Mouse (Mus musculus) megakaryocyte, embryonic 14.5 days (primary cell): ENCODE measurements at regions not wholly inside any gene's neighbourhood (a gene's known extent, or its start where the extent isn't known, plus 50 kb on each side); places are given as distances from the start of the nearest gene placed in this dataset.

Experiments used
- H3K27me3 ChIP-seq: replicated peaks from 2 replicates; pipeline ENCODE3; 2012; ENCODE audit warnings: inconsistent platforms
- H3K36me3 ChIP-seq: replicated peaks from 2 replicates; pipeline ENCODE3; 2012; ENCODE audit warnings: low read length, inconsistent platforms, mixed read lengths
- H3K4me1 ChIP-seq: 2 replicates; pipeline ENCODE4 v1.6.1; 2012; ENCODE audit warnings: inconsistent platforms
- H3K4me3 ChIP-seq: replicated peaks from 2 replicates; pipeline ENCODE3; 2012; ENCODE audit warnings: moderate library complexity, mild to moderate bottlenecking, inconsistent platforms
- H3K9me3 ChIP-seq: 2 replicates; pipeline ENCODE4 v1.6.1; 2012; ENCODE audit warnings: inconsistent platforms
- FLI1 ChIP-seq: IDR thresholded peaks from 2 replicates; pipeline ENCODE4 v1.6.1; 2012; ENCODE audit warnings: low read length, inconsistent platforms, mixed read lengths
- GATA1 ChIP-seq: IDR thresholded peaks from 3 replicates; pipeline ENCODE4 v1.6.1; 2012; ENCODE audit warnings: mixed read lengths, low read length, inconsistent platforms, borderline replicate concordance

- Histone ChIP-seq H3K9me3 (no peaks in the 10 kb centered on the region), H3K4me1 (no peaks in the 10 kb centered on the region), H3K4me3 (no peak overlapping the region), H3K27me3 (no peaks in the 10 kb centered on the region), H3K36me3 (no peaks in the 10 kb centered on the region)
- no peak for TF ChIP-seq GATA1
- no peak for TF ChIP-seq FLI1
Measured at GRCm38 (mm10) chr15:56979353-56979752, 498.1 kb downstream of the Slc22a22 start.

- no peak for TF ChIP-seq FLI1
- TF ChIP-seq GATA1, result no peak
- Histone ChIP-seq H3K27me3 (no peaks in the 10 kb centered on the region), H3K4me3 (no peak overlapping the region), H3K4me1 (no peaks in the 10 kb centered on the region), H3K36me3 (no peaks in the 10 kb centered on the region), H3K9me3 (no peaks in the 10 kb centered on the region)
Measured at GRCm38 (mm10) chr15:56975446-56976433, 501.7 kb downstream of the Slc22a22 start.

DNA sequence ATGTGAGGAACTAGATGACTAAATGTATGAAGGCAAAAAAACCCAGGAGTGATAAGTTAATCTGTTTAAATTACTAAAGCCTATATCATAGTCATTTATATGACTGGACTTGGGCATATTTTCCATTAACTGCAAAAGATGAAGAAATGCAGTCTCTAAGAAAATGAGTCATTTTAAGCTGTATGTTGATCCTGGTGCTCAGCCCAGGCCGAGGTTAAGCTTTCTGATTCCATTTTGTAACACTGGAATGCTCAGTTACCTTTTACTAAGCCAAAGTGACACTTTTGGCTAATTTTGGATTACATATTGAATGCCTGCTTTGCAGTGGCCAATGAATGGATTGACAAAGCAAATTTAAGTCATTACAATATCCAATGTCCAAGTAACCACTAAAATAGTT is 507.3 kb downstream of the Slc22a22 start:
- no peaks in the 10 kb centered on the region for H3K36me3 ChIP-seq
- TF ChIP-seq FLI1, result no peak
- TF ChIP-seq GATA1, result no peak
- no peaks in the 10 kb centered on the region for H3K4me1 ChIP-seq
- no peaks in the 10 kb centered on the region for H3K27me3 ChIP-seq
- H3K4me3 ChIP-seq, result no peak overlapping the region
- peaks cover 5% of the 10 kb centered on the region; the same call in 1 of the 2 replicates for H3K9me3 ChIP-seq

- no peak overlapping the region for H3K4me3 ChIP-seq
- TF ChIP-seq FLI1, result no peak
- TF ChIP-seq GATA1, result no peak
- H3K4me1 ChIP-seq, result no peaks in the 10 kb centered on the region
- 0 out of 2 replicates have a peak, but pooled peaks cover 4% of the 10 kb centered on the region for H3K9me3 ChIP-seq
- no peaks in the 10 kb centered on the region for H3K27me3 ChIP-seq
- H3K36me3 ChIP-seq, result no peaks in the 10 kb centered on the region
Measured at GRCm38 (mm10) chr15:56956356-56956755, 521.1 kb downstream of the Slc22a22 start.

DNA sequence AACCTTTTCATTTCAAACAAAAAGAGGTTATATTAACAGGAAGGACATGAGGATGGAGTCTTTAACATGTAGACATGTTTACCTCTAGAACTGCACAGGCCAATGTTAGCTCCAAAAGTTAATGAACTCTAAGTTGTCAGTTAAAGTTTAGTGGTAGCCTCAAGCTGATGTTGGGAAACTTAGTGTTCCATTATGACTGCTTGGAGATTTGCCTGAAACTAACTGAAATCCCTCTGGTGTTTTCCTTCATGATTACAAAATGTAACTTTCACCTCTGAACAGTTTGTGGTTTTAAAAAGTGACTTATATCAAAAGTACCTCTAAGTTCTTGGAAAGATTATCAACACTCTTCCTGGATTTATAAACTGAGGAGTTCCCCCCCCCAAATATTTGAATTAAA is 525.2 kb downstream of the Slc22a22 start:
- Histone ChIP-seq H3K9me3 (0 out of 2 replicates have a peak, but pooled peaks cover 4% of the 10 kb centered on the region), H3K4me3 (no peak overlapping the region), H3K27me3 (no peaks in the 10 kb centered on the region), H3K36me3 (no peaks in the 10 kb centered on the region), H3K4me1 (no peaks in the 10 kb centered on the region)
- no peak for TF ChIP-seq FLI1
- no peak for TF ChIP-seq GATA1

DNA sequence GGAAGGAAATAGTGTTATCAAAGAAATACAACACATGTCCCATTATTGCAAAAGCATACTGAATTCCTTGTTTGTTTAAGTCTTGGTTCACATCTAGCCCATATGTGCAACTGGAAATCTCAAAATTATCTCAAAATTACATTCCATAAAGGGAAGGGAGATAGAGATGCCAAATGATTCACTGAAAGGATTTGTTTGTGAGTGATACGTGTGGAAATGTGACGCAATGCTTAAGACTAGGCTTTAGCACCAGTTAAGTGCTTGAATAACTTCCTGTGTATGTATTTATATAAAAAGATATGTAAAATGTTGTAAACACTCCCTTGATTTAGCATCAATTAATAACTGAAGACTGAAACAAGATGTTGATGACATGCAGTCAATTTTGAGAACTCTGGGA is 526.6 kb downstream of the Slc22a22 start:
- Histone ChIP-seq H3K36me3 (no peaks in the 10 kb centered on the region), H3K4me3 (no peak overlapping the region), H3K9me3 (0 out of 2 replicates have a peak, but pooled peaks cover 4% of the 10 kb centered on the region), H3K4me1 (no peaks in the 10 kb centered on the region), H3K27me3 (no peaks in the 10 kb centered on the region)
- TF ChIP-seq FLI1 (no peak), GATA1 (no peak)

- TF ChIP-seq FLI1 (no peak), GATA1 (no peak)
- Histone ChIP-seq H3K36me3 (no peaks in the 10 kb centered on the region), H3K4me1 (no peaks in the 10 kb centered on the region), H3K4me3 (no peak overlapping the region), H3K9me3 (no peaks in the 10 kb centered on the region), H3K27me3 (no peaks in the 10 kb centered on the region)
Measured at GRCm38 (mm10) chr15:56940891-56941290, 536.5 kb downstream of the Slc22a22 start.

DNA sequence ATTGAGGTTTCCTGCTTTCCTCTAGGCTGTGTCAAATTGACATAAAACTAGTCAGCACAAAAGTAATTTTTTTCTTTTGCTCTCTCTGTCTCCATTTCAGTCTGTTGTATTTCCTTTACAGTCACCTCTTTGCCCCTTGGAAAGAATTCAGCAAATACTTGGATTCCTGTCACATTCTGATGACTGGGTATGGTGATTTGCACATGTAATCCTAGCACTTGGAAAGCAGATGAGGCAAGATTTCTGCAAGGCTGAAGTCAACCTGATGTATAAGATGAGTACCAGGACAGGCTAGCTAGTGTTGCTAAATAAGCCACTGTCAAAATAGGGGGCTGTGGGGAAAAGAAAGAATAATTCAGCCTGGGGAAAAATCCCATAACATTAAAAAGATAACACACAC is 580.9 kb downstream of the Slc22a22 start:
- H3K4me1 ChIP-seq, result no peaks in the 10 kb centered on the region
- no peak for TF ChIP-seq FLI1
- TF ChIP-seq GATA1, result no peak
- no peaks in the 10 kb centered on the region for H3K36me3 ChIP-seq
- H3K27me3 ChIP-seq, result no peaks in the 10 kb centered on the region
- H3K9me3 ChIP-seq, result 0 out of 2 replicates have a peak, but pooled peaks cover 2% of the 10 kb centered on the region
- H3K4me3 ChIP-seq, result no peak overlapping the region

DNA sequence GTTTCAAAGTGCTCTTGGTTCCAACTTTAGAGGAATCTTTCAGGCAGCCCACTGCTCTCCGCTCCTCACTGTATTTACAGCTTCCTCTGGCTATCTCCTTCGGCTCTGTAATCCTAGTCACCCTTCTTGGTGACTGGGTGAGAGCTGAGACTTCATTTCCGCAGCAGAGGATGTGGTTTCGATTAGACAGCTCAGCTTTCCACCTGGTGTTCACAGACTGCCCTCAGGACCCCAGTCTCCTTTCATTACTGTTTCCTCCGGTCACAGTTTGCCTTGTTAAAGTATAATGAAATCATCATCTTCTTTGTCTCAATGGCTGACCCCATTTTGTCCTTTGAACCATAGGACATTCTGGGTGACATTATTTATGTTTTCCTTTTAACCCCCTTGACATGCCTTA is 595.9 kb downstream of the Slc22a22 start:
- Histone ChIP-seq H3K4me1 (no peaks in the 10 kb centered on the region), H3K36me3 (no peaks in the 10 kb centered on the region), H3K27me3 (no peaks in the 10 kb centered on the region), H3K4me3 (no peak overlapping the region), H3K9me3 (0 out of 2 replicates have a peak, but pooled peaks cover 21% of the 10 kb centered on the region)
- TF ChIP-seq GATA1 (no peak), FLI1 (no peak)

DNA sequence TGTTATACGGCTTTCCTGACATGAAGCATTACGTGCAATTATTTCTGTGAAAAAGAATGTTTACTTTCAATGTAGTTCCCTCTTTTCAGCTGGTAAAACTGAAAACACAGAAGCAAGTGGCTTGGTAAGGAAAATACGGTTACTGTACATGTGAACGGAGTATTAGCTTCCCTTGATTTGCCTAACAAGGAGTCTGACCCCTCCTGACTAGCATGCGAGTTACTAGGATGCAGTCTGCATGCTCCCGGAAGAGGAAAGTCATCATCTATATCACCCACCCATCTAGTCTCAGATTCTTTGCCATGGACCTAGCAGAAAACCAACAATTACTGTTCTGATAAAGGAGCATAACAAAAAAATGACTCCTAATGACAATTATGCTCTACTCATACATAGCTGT is 611.5 kb downstream of the Slc22a22 start:
- H3K4me3 ChIP-seq, result no peak overlapping the region
- H3K4me1 ChIP-seq, result no peaks in the 10 kb centered on the region
- H3K27me3 ChIP-seq, result no peaks in the 10 kb centered on the region
- H3K9me3 ChIP-seq, result no peaks in the 10 kb centered on the region
- TF ChIP-seq GATA1 (no peak), FLI1 (no peak)
- H3K36me3 ChIP-seq, result no peaks in the 10 kb centered on the region
